In the genomic region with DNA sequence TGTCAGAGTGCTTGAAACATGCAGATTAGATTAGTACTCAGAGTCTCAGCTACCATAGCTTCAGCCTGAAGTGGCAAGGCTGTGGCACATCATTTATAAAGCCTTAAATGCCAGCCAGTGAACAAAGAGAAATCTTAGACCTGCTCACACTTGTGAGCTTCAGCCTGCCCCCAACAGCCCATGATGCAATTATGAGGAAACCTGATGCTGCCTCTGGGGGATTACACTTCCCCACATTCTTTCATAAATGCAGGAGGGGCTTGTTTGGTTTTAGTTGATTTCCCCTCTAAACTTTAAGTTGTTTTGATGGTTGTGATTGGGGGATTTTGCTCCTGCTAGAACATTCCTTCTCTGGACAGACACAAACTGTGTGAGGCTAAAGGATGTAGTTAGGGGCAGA, we compare ENCODE assay signal across 11 mouse cellular contexts. TPM values are rescaled to one million over a fixed set of nuclear protein-coding genes. Genes with fewer than 3 reads are reported as not detected.
DNase-seq lines count a peak whose midpoint lies in the region; ATAC-seq and TF ChIP-seq lines count a peak whose summit lies in the region.
"Had no signal": no experiment of that assay in that cellular context is flagged by ENCODE, and none has a peak within 500 bp of the region (broad histone marks: within the 10 kb centered on the region; RNA-seq: fewer than 3 reads in every experiment).

No protein-coding gene starts in this region.

- TF ChIP-seq CTCF in C2C12 (IDR thresholded peaks at IDR 0.05; ENCODE audit: control insufficient read depth, insufficient read depth, insufficient read length): no peak
- no peak for TF ChIP-seq CTCF in intestine, postnatal 0 days (IDR thresholded peaks at IDR 0.05; ENCODE audit: low read depth)

- DNase-seq in kidney, postnatal 36 days: no peak
- DNase-seq in cerebellum, postnatal 4 days (ENCODE audit: low spot score in 2 of 2): no peak
- no peak for DNase-seq in adipocyte (ENCODE audit: low spot score)
- DNase-seq in ovary, postnatal 10 days (ENCODE audit: low spot score): no peak
- DNase-seq: kidney, adult 9 months; lung, postnatal 14 days had no signal

- H3K9ac ChIP-seq in kidney, embryonic 14.5 days (ENCODE audit: low read depth, low read length): no peak overlapping the region
- 0 out of 2 replicates have a peak overlapping the region, but pooled peaks have one; percentile 47 for H3K9ac ChIP-seq in embryonic facial prominence, embryonic 13.5 days
- 0 out of 2 replicates have a peak overlapping the region, but pooled peaks have one; percentile 12 for H3K9ac ChIP-seq in intestine, postnatal 0 days (ENCODE audit: low read depth, low read length)
- H3K9ac ChIP-seq: forebrain, embryonic 13.5 days had no signal

- H3K4me2 ChIP-seq in kidney, embryonic 14.5 days (replicated peaks; ENCODE audit: low read depth, low read length): no peak overlapping the region
- peak overlapping the region; percentile 95 for H3K4me2 ChIP-seq in embryonic facial prominence, embryonic 13.5 days
- peak overlapping the region; percentile 89; the same call in 1 of the 2 replicates for H3K4me2 ChIP-seq in intestine, postnatal 0 days (replicated peaks; ENCODE audit: low read depth)
- H3K4me2 ChIP-seq: forebrain, embryonic 13.5 days had no signal

- no peak for ATAC-seq in kidney, embryonic 14.5 days (ENCODE audit: low FRiP score, low TSS enrichment)
- no peak for ATAC-seq in embryonic facial prominence, embryonic 13.5 days (ENCODE audit: insufficient number of reproducible peaks, insufficient read depth, low FRiP score, low TSS enrichment, low read depth)
- ATAC-seq in intestine, postnatal 0 days: no peak
- ATAC-seq: forebrain, embryonic 13.5 days had no signal

- H3K4me1 ChIP-seq in kidney, embryonic 14.5 days (ENCODE audit: control insufficient read depth, insufficient read depth, low read length): peaks cover 42% of the 10 kb centered on the region
- peaks cover 72% of the 10 kb centered on the region for H3K4me1 ChIP-seq in embryonic facial prominence, embryonic 13.5 days
- H3K4me1 ChIP-seq in intestine, postnatal 0 days (replicated peaks; ENCODE audit: control insufficient read depth, insufficient read depth, low read length): peaks cover 21% of the 10 kb centered on the region

- no peak overlapping the region for H3ac ChIP-seq in C2C12 (ENCODE audit: control insufficient read depth, insufficient read length, low read depth)

- H3K4me3 ChIP-seq in kidney, embryonic 14.5 days (ENCODE audit: low read length): no peak overlapping the region
- H3K4me3 ChIP-seq in C2C12 (ENCODE audit: insufficient read depth, poor library complexity, severe bottlenecking): no peak overlapping the region
- H3K4me3 ChIP-seq in embryonic facial prominence, embryonic 13.5 days: peak overlapping the region; percentile 74
- H3K4me3 ChIP-seq in intestine, postnatal 0 days (ENCODE audit: low read depth, low read length): no peak overlapping the region
- H3K4me3 ChIP-seq: forebrain, embryonic 13.5 days had no signal

- peaks cover 96% of the 10 kb centered on the region for H3K79me2 ChIP-seq in C2C12 (ENCODE audit: control insufficient read depth, insufficient read depth)

- peaks cover 88% of the 10 kb centered on the region for H3K79me3 ChIP-seq in C2C12 (ENCODE audit: low read depth)

- no peaks in the 10 kb centered on the region for H3K9me3 ChIP-seq in kidney, embryonic 14.5 days (ENCODE audit: control insufficient read depth, low read length)
- H3K9me3 ChIP-seq in embryonic facial prominence, embryonic 13.5 days: no peaks in the 10 kb centered on the region
- H3K9me3 ChIP-seq in intestine, postnatal 0 days (ENCODE audit: control insufficient read depth): no peaks in the 10 kb centered on the region
- H3K9me3 ChIP-seq: forebrain, embryonic 13.5 days had no signal

- no peaks in the 10 kb centered on the region for H3K36me3 ChIP-seq in kidney, embryonic 14.5 days (ENCODE audit: control insufficient read depth, insufficient read depth, low read length)
- H3K36me3 ChIP-seq in C2C12 (ENCODE audit: control insufficient read depth, insufficient read depth): no peaks in the 10 kb centered on the region
- H3K36me3 ChIP-seq in embryonic facial prominence, embryonic 13.5 days: peaks cover 4% of the 10 kb centered on the region; the same call in 1 of the 2 replicates
- H3K36me3 ChIP-seq in intestine, postnatal 0 days (ENCODE audit: control insufficient read depth, insufficient read depth): peaks cover 9% of the 10 kb centered on the region; the same call in 1 of the 2 replicates

- H3K27ac ChIP-seq in kidney, embryonic 14.5 days (ENCODE audit: low read depth, low read length): peak overlapping the region; percentile 60
- peak overlapping the region; percentile 98 for H3K27ac ChIP-seq in embryonic facial prominence, embryonic 13.5 days
- H3K27ac ChIP-seq in intestine, postnatal 0 days (ENCODE audit: low read depth, low read length): peak overlapping the region; percentile 86; the same call in 1 of the 2 replicates
- H3K27ac ChIP-seq: forebrain, embryonic 13.5 days had no signal

- H3K27me3 ChIP-seq in kidney, embryonic 14.5 days (ENCODE audit: control insufficient read depth, insufficient read depth, low read length): no peaks in the 10 kb centered on the region
- H3K27me3 ChIP-seq in C2C12 (ENCODE audit: control insufficient read depth, insufficient read depth, insufficient read length): no peaks in the 10 kb centered on the region
- no peaks in the 10 kb centered on the region for H3K27me3 ChIP-seq in embryonic facial prominence, embryonic 13.5 days
- H3K27me3 ChIP-seq in intestine, postnatal 0 days (replicated peaks; ENCODE audit: control insufficient read depth, insufficient read depth, low read length): no peaks in the 10 kb centered on the region
- H3K27me3 ChIP-seq: forebrain, embryonic 13.5 days had no signal

TF ChIP-seq in C2C12, 6 proteins besides CTCF, POLR2A, EP300 and RAD21:
- TF ChIP-seq CEBPB (IDR thresholded peaks at IDR 0.05; ENCODE audit: low read depth) (peak; percentile 80), MAX (IDR thresholded peaks at IDR 0.05) (no peak), USF1 (IDR thresholded peaks at IDR 0.05; ENCODE audit: low read depth) (no peak)

RNA-seq across cellular contexts. Expression of gene Mbnl2, which starts 4.7 kb away (rescaled TPM):
- 61.3 and 84.9 TPM in 2 replicates for polyA plus RNA-seq in kidney, embryonic 14.5 days (2014; fragmentation: Nextera tagmentation; extraction: Ambion mirVana)
- polyA plus RNA-seq in C2C12 (2012; fragmentation: generic; extraction: Trizol): 42.1 TPM
- polyA plus RNA-seq in embryonic facial prominence, embryonic 13.5 days (2015; fragmentation: Nextera tagmentation; extraction: Ambion mirVana): 146 and 173 TPM in 2 replicates
- 94.4 and 99.0 TPM in 2 replicates for polyA plus RNA-seq in intestine, postnatal 0 days (2015; fragmentation: Nextera tagmentation; extraction: Ambion mirVana)
